Mouse (Mus musculus) heart, adult 2 months (tissue): ENCODE measurements at regions not wholly inside any gene's neighbourhood (a gene's known extent, or its start where the extent isn't known, plus 50 kb on each side); places are given as distances from the start of the nearest gene placed in this dataset.

Source experiments
- CTCF ChIP-seq: fragments of 200-600 bp; IDR thresholded peaks from 2 replicates; pipeline ENCODE4 v1.8.1; 2022; ENCODE audit warnings: antibody characterized with exemption, mild to moderate bottlenecking, moderate library complexity
- POLR2A ChIP-seq: fragments of 200-500 bp; IDR thresholded peaks from 2 replicates; pipeline ENCODE4 v1.6.1; 2011; ENCODE audit warnings: mild to moderate bottlenecking, low read depth, low read length, control low read depth; ENCODE audit not compliant: insufficient read depth

DNA sequence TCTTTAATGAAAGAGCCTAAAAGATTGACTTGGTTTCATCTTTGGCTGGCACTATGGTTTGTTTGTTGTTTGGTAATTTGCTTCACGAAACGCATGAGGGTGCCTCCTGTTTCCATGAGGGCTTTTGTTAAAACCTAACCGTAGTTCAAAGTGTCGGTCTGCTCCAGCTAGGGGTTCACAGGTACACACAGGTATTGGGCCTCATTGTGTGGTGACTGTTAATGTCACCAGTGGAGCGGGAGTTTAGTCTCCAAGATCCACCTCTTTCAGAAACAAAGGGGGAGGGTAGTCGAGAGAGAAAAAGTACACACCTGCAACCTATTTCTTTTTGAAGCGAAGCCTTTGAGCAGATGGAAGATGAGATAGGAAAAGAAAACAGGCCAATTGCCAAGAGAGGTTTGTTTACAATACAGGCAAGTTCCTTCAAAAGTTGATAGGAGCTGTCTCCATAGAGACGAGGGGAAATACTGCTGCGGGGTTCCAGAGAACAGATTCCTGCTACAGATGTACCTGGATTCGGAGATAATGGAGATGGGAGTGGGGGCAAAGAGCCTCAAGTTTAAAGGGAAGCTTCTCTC is 273.9 kb downstream of the Ndfip2 start:
- TF ChIP-seq CTCF = no peak
- TF ChIP-seq POLR2A = no peak
